Mouse (Mus musculus) layer of hippocampus, adult 8-10 months (tissue): ENCODE data around the gene Fndc3c1. TPM values are rescaled to one million over a fixed set of nuclear protein-coding genes. Genes with fewer than 3 reads are reported as not detected.
"Not testable (repeated sequence)": the region's sequence is repeated elsewhere in the genome, so short reads cannot be mapped to it uniquely, and the experiment has no call there.

Experiments used
- DNase-seq, 2 experiments: peaks; one replicate each; pipeline ENCODE4 v3.0.0; 2022; ENCODE audit warnings: low spot score in 2 of 2
- microRNA-seq, 2 experiments: library from miRNA; unstranded; fragments of <30 nt; microRNA quantifications; one replicate each; pipeline ENCODE4 v1.2.0; 2022
- total RNA-seq, 4 experiments: library from RNA; stranded (reverse); gene quantifications; 2 replicates each; pipeline ENCODE4 v1.2.4; 2022

The Fndc3c1 gene
- not detected for total RNA-seq

DNA sequence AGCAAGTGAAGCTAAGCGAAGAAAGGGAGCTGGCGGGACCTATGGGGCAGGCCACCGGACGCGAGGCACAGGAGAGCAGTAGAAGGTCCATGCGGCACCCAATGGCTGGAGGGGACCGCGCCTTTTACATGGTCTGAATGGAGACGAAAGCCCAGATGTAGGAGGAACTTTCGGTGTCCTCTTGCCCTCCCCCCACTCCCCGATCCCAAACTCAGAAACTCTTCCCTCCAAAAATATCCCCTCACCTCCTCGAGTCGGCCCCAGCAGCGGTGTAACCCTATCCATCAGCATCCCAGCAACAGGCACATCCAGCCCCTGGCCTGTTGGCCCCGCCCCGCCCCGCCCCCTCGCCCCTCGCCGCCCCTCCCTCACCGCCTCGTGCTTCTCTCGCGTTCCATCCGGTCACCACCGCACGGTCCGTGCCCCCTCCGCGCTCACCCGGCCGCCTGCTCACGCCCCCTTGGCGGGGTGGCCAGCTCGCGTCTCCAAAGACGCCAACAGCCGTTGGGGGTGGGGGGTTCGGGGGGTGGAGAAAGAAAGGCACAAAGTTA is at the start of gene Fndc3c1:
Gene Fndc3c1, minus strand, starts transcription at position 301 of the 551 bp plus-strand sequence.
- no peak for DNase-seq

DNA sequence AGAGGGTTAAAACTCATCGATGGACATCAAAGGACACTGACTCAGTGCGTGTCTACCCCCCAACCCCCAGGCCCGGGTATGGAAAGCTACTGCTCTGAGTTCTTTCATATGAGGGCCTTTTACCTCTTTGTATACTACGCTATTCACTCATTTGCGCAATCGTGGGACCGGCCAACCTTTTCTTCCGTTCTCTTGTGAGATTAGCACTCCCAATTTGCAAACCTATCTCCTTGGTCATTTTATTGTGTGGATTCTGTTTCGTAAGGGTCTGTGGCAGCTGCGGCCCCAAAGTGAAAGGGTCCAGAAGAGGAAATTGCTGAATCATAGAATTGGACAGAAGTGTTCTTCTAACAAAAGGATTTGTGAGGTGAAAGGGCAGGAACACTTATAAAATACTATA is 1.2 kb upstream of the Fndc3c1 start:
- no peak for DNase-seq

DNA sequence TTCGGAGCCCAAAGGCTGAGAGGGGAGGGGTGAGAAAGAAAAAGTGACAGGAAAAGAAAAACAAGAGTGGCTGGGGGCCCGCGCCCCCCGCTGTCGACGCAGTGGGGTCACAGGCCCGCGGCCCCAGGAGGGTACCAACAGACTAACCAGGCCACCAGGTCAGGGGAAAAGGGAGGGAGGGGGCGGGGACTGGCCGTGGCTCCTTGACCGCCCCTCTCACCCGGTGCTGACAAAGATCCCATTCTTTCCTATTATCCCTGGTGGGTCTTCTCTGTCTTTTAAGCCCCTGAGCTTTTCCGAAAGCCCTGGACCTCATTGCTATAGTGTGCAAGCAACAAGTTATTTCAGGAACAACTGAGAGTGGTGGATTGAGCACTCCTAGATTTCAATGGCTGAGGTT is 470 bp upstream of the Fndc3c1 start:
- DNase-seq: no peak

DNA sequence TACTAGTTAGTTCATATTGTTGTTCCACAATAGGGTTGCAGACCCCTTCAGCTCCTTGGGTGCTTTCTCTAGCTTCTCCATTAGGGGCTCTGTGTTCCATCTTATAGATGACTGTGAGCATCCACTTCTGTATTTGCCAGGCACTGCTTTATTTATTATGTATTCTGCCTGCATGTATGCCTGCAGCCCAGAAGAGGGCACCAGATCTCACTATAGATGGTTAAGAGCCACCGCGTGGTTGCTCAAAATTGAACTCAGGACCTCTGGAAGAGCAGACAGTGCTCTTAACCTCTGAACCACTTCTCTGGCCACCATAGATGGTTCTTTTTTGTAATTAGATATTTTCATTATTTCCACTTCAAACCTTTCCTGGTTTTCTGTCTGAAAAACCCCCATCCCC is 5.3 kb downstream of the Fndc3c1 start:
- not testable (repeated sequence) for DNase-seq

DNA sequence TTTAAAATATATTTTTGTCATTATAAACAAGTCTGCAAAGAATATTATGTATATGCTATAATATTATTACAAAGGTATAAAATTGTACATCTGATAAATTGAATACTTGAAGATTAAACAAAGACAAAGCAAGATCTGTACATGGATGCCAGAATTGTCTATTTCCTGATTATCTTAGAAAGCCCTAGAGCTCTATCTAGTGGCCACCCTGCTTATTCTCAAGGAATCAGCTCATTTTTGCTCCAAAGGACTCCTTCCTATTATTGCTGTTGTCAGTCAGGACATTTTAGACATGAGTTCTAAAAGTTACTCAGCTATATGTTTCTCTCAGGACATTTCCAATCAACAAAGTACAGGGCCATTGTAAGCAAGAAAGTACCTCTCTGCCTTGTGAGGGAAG is 99.9 kb downstream of the Fndc3c1 start:
- DNase-seq: no peak

DNA sequence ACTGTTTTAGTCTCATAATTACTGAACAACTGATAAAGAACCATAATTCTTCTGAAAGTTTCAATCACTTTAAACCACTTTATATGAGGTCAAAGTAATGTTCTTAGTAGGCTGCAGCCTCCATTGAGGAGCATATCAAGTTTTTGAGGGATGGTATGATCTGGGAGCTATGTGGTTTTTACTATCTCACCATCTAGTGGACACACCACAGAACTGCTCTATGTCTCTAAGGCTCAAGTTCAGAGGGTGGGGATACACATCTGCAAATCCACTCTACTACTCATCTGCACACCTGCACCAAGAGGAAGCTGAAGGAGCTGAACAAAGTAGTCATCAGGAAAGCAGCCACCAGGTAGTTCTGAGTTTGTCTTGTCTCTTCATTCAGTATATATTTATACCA is 104.6 kb downstream of the Fndc3c1 start:
- DNase-seq: no peak

Small RNA genes lying within 50 kb of the gene (microRNA-seq; reads per million reads assigned to microRNA genes)
- 0 reads per million in 2 experiments for gene Gm27428

Other genes with a start within 250 kb of the Fndc3c1 start
- not detected for gene Fnd3c2, start 230.0 kb downstream of the Fndc3c1 start, total RNA-seq
- gene Gm5127, start 97.8 kb upstream of the Fndc3c1 start, total RNA-seq: under 1 TPM; 0.29 to 0.41 (median 0.35) TPM
- gene Cysltr1, start 118.3 kb upstream of the Fndc3c1 start, total RNA-seq: 1 to 10 TPM in 2 of 4 experiments, under 1 TPM in 2; 0.31 to 2.0 (median 1.1) TPM